ENCODE assay signal across 8 mouse cellular contexts in genomic region chr4:117549576-117549975, GRCm38 (mm10). TPM values are rescaled to one million over a fixed set of nuclear protein-coding genes. Genes with fewer than 3 reads are reported as not detected.
DNase-seq lines count a peak whose midpoint lies in the region; ATAC-seq lines count a peak whose summit lies in the region.

No protein-coding gene starts in this region.

- WGBS in midbrain, embryonic 10.5 days, result 50% methylated on average over 6 of the region's 6 CpGs
- WGBS in midbrain, embryonic 11.5 days, result 48% methylated on average over 6 of the region's 6 CpGs
- WGBS in limb, embryonic 11.5 days, result 46% methylated on average over 6 of the region's 6 CpGs
- 32% methylated on average over 6 of the region's 6 CpGs for WGBS in stomach, embryonic 15.5 days

- DNase-seq in cerebellum, postnatal 14 days, result peak; percentile 5 to 12
- no peak for DNase-seq in cerebellum, adult 18-20 months
- DNase-seq in midbrain, embryonic 10.5 days (ENCODE audit: low spot score), result no peak
- DNase-seq in midbrain, embryonic 11.5 days (ENCODE audit: low spot score, missing footprints), result no peak
- DNase-seq in limb, embryonic 11.5 days (ENCODE audit: low spot score), result no peak
- DNase-seq in urinary bladder, postnatal 4 days (ENCODE audit: low spot score in 2 of 2), result no peak
- no peak for DNase-seq in urinary bladder, postnatal 36 days (ENCODE audit: low spot score in 2 of 2)

- peak overlapping the region; percentile 89; the same call in 1 of the 2 replicates for H3K4me3 ChIP-seq in midbrain, embryonic 10.5 days
- H3K4me3 ChIP-seq in midbrain, embryonic 11.5 days (ENCODE audit: low read depth, low read length), result no peak overlapping the region
- H3K4me3 ChIP-seq in limb, embryonic 11.5 days (ENCODE audit: low read depth, low read length), result no peak overlapping the region
- peak overlapping the region; percentile 98 for H3K4me3 ChIP-seq in stomach, embryonic 15.5 days (replicated peaks)

- H3K4me2 ChIP-seq in midbrain, embryonic 11.5 days, result no peak overlapping the region; the same call in 1 of the 2 replicates
- H3K4me2 ChIP-seq in limb, embryonic 11.5 days (ENCODE audit: low read depth, severe bottlenecking), result peak overlapping the region; percentile 31; the same call in 1 of the 2 replicates
- peak overlapping the region; percentile 39 for H3K4me2 ChIP-seq in stomach, embryonic 15.5 days

- H3K36me3 ChIP-seq in midbrain, embryonic 10.5 days, result peaks cover 13% of the 10 kb centered on the region
- H3K36me3 ChIP-seq in midbrain, embryonic 11.5 days (ENCODE audit: control insufficient read depth, insufficient read depth, low read length), result no peaks in the 10 kb centered on the region
- no peaks in the 10 kb centered on the region for H3K36me3 ChIP-seq in limb, embryonic 11.5 days (ENCODE audit: control insufficient read depth, insufficient read depth, low read length)
- 0 out of 2 replicates have a peak, but pooled peaks cover 3% of the 10 kb centered on the region for H3K36me3 ChIP-seq in stomach, embryonic 15.5 days

- no peaks in the 10 kb centered on the region for H3K27me3 ChIP-seq in midbrain, embryonic 10.5 days (ENCODE audit: low read depth, poor library complexity, severe bottlenecking)
- no peaks in the 10 kb centered on the region for H3K27me3 ChIP-seq in midbrain, embryonic 11.5 days (ENCODE audit: control insufficient read depth, insufficient read depth, low read length)
- no peaks in the 10 kb centered on the region for H3K27me3 ChIP-seq in limb, embryonic 11.5 days (ENCODE audit: control insufficient read depth, insufficient read depth, low read length)
- no peaks in the 10 kb centered on the region for H3K27me3 ChIP-seq in stomach, embryonic 15.5 days (replicated peaks)

- ATAC-seq in midbrain, embryonic 11.5 days (ENCODE audit: low FRiP score), result no peak
- ATAC-seq in limb, embryonic 11.5 days (ENCODE audit: insufficient number of reproducible peaks, low FRiP score, low TSS enrichment, low read depth), result no peak
- no peak for ATAC-seq in stomach, embryonic 15.5 days (ENCODE audit: insufficient read depth, low FRiP score, low read depth)

- no peaks in the 10 kb centered on the region for H3K9me3 ChIP-seq in midbrain, embryonic 10.5 days (replicated peaks)
- no peaks in the 10 kb centered on the region for H3K9me3 ChIP-seq in midbrain, embryonic 11.5 days (ENCODE audit: control insufficient read depth, low read length)
- H3K9me3 ChIP-seq in limb, embryonic 11.5 days (ENCODE audit: control insufficient read depth, low read length), result no peaks in the 10 kb centered on the region
- no peaks in the 10 kb centered on the region for H3K9me3 ChIP-seq in stomach, embryonic 15.5 days

- peak overlapping the region; percentile 64 for H3K27ac ChIP-seq in midbrain, embryonic 10.5 days (replicated peaks)
- H3K27ac ChIP-seq in midbrain, embryonic 11.5 days (ENCODE audit: low read depth, low read length), result no peak overlapping the region
- H3K27ac ChIP-seq in limb, embryonic 11.5 days (replicated peaks; ENCODE audit: low read depth, low read length), result no peak overlapping the region
- H3K27ac ChIP-seq in stomach, embryonic 15.5 days, result no peak overlapping the region

- H3K4me1 ChIP-seq in midbrain, embryonic 10.5 days, result peaks cover 22% of the 10 kb centered on the region
- peaks cover 8% of the 10 kb centered on the region for H3K4me1 ChIP-seq in midbrain, embryonic 11.5 days (ENCODE audit: control insufficient read depth, insufficient read depth, low read length)
- H3K4me1 ChIP-seq in limb, embryonic 11.5 days (ENCODE audit: control insufficient read depth, insufficient read depth, low read length), result peaks cover 16% of the 10 kb centered on the region
- H3K4me1 ChIP-seq in stomach, embryonic 15.5 days, result peaks cover 12% of the 10 kb centered on the region; the same call in 1 of the 2 replicates

- no peak overlapping the region for H3K9ac ChIP-seq in midbrain, embryonic 11.5 days (ENCODE audit: low read length)
- no peak overlapping the region for H3K9ac ChIP-seq in limb, embryonic 11.5 days (ENCODE audit: low read length)
- H3K9ac ChIP-seq in stomach, embryonic 15.5 days, result no peak overlapping the region

RNA-seq across cellular contexts. Expression of gene Eri3, which starts 0.6 kb away (rescaled TPM):
- polyA plus RNA-seq in midbrain, embryonic 10.5 days (2016; fragmentation: Nextera tagmentation; extraction: Ambion mirVana), result 111 and 139 TPM in 2 replicates
- 121 and 132 TPM in 2 replicates for polyA plus RNA-seq in midbrain, embryonic 11.5 days (2014; fragmentation: Nextera tagmentation; extraction: Ambion mirVana)
- polyA plus RNA-seq in limb, embryonic 11.5 days (2014; fragmentation: Nextera tagmentation; extraction: Ambion mirVana), result 140 and 151 TPM in 2 replicates
- polyA plus RNA-seq in stomach, embryonic 15.5 days (2015; fragmentation: Nextera tagmentation; extraction: Ambion mirVana), result 116 and 122 TPM in 2 replicates

RNA-seq across cellular contexts. Expression of gene Rnf220, which starts 52.7 kb away (rescaled TPM):
- polyA plus RNA-seq in midbrain, embryonic 10.5 days (2016; fragmentation: Nextera tagmentation; extraction: Ambion mirVana), result 102 and 111 TPM in 2 replicates
- 54.6 and 63.3 TPM in 2 replicates for polyA plus RNA-seq in midbrain, embryonic 11.5 days (2014; fragmentation: Nextera tagmentation; extraction: Ambion mirVana)
- polyA plus RNA-seq in limb, embryonic 11.5 days (2014; fragmentation: Nextera tagmentation; extraction: Ambion mirVana), result 69.8 and 78.5 TPM in 2 replicates
- 65.2 and 66.2 TPM in 2 replicates for polyA plus RNA-seq in stomach, embryonic 15.5 days (2015; fragmentation: Nextera tagmentation; extraction: Ambion mirVana)

Comparison
In these comparisons a context has a peak if more than half of its experiments do, and no peak if none do; other contexts are left out.
1. DNase-seq: peak in cerebellum, postnatal 14 days (2 of 2); none in cerebellum, adult 18-20 months (0 of 2), midbrain, embryonic 10.5 days (single experiment), midbrain, embryonic 11.5 days (single experiment), limb, embryonic 11.5 days (single experiment), urinary bladder, postnatal 4 days (0 of 2) and urinary bladder, postnatal 36 days (0 of 2).
2. H3K4me3 ChIP-seq: peak in midbrain, embryonic 10.5 days (single experiment) and stomach, embryonic 15.5 days (single experiment); none in midbrain, embryonic 11.5 days (single experiment) and limb, embryonic 11.5 days (single experiment).